Mouse (Mus musculus): ENCODE data around the gene Usp3. TPM values are rescaled to one million over a fixed set of nuclear protein-coding genes. Genes with fewer than 3 reads are reported as not detected.

The Usp3 gene
- total RNA-seq, 1 experiment from 2014 or later, result 81.8 TPM

GRCm38 (mm10) chr9:66575878-66576238, 17.1 kb downstream of the Usp3 start:
- ATAC-seq (replicated peaks; ENCODE audit: low read depth, poor library complexity, severe bottlenecking), result 0 out of 2 replicates have a peak, but pooled peaks have one; percentile 29

GRCm38 (mm10) chr9:66575041-66575877, 17.7 kb downstream of the Usp3 start:
- no peak for ATAC-seq (replicated peaks; ENCODE audit: low read depth, poor library complexity, severe bottlenecking)

- no peak for ATAC-seq (replicated peaks; ENCODE audit: low read depth, poor library complexity, severe bottlenecking)
These were observed 20.8 kb downstream of the Usp3 start for GRCm38 (mm10) chr9:66571986-66572700.

- ATAC-seq (replicated peaks; ENCODE audit: low read depth, poor library complexity, severe bottlenecking), result peak; percentile 40; the same call in 1 of the 2 replicates
These were observed 30.7 kb downstream of the Usp3 start for GRCm38 (mm10) chr9:66562215-66562614.

GRCm38 (mm10) chr9:66561496-66561895, 31.4 kb downstream of the Usp3 start:
- ATAC-seq (replicated peaks; ENCODE audit: low read depth, poor library complexity, severe bottlenecking), result no peak

- no peak for ATAC-seq (replicated peaks; ENCODE audit: low read depth, poor library complexity, severe bottlenecking)
These were observed 32.2 kb downstream of the Usp3 start for GRCm38 (mm10) chr9:66560728-66561127.

- ATAC-seq (replicated peaks; ENCODE audit: low read depth, poor library complexity, severe bottlenecking), result peak; percentile 94
These were observed 32.6 kb downstream of the Usp3 start for GRCm38 (mm10) chr9:66560295-66560694.

- no peak for ATAC-seq (replicated peaks; ENCODE audit: low read depth, poor library complexity, severe bottlenecking)
These were observed 34.0 kb downstream of the Usp3 start for GRCm38 (mm10) chr9:66558971-66559370.

GRCm38 (mm10) chr9:66542785-66543184, 50.2 kb downstream of the Usp3 start:
- ATAC-seq (replicated peaks; ENCODE audit: low read depth, poor library complexity, severe bottlenecking), result peak; percentile 56; the same call in 1 of the 2 replicates

GRCm38 (mm10) chr9:66521595-66521994, 71.3 kb downstream of the Usp3 start:
- ATAC-seq (replicated peaks; ENCODE audit: low read depth, poor library complexity, severe bottlenecking), result no peak

GRCm38 (mm10) chr9:66520299-66520698, 72.6 kb downstream of the Usp3 start:
- ATAC-seq (replicated peaks; ENCODE audit: low read depth, poor library complexity, severe bottlenecking), result no peak

GRCm38 (mm10) chr9:66518901-66519300, 74.0 kb downstream of the Usp3 start:
- no peak for ATAC-seq (replicated peaks; ENCODE audit: low read depth, poor library complexity, severe bottlenecking)

- no peak for ATAC-seq (replicated peaks; ENCODE audit: low read depth, poor library complexity, severe bottlenecking)
These were observed 74.7 kb downstream of the Usp3 start for GRCm38 (mm10) chr9:66518251-66518650.

- no peak for ATAC-seq (replicated peaks; ENCODE audit: low read depth, poor library complexity, severe bottlenecking)
These were observed 75.2 kb downstream of the Usp3 start for GRCm38 (mm10) chr9:66517746-66518145.

- no peak for ATAC-seq (replicated peaks; ENCODE audit: low read depth, poor library complexity, severe bottlenecking)
These were observed 76.5 kb downstream of the Usp3 start for GRCm38 (mm10) chr9:66516296-66516940.

- ATAC-seq (replicated peaks; ENCODE audit: low read depth, poor library complexity, severe bottlenecking), result no peak
These were observed 77.2 kb downstream of the Usp3 start for GRCm38 (mm10) chr9:66515680-66516210.

GRCm38 (mm10) chr9:66515115-66515514, 77.8 kb downstream of the Usp3 start:
- ATAC-seq (replicated peaks; ENCODE audit: low read depth, poor library complexity, severe bottlenecking), result no peak

- no peak for ATAC-seq (replicated peaks; ENCODE audit: low read depth, poor library complexity, severe bottlenecking)
These were observed 78.6 kb downstream of the Usp3 start, which contains the start of gene Fbxl22 for GRCm38 (mm10) chr9:66514256-66514770. Fbxl22 (minus strand) TSS chr9:66514593.

- no peak for ATAC-seq (replicated peaks; ENCODE audit: low read depth, poor library complexity, severe bottlenecking)
These were observed 79.2 kb downstream of the Usp3 start for GRCm38 (mm10) chr9:66513661-66514255.

GRCm38 (mm10) chr9:66513150-66513549, 79.8 kb downstream of the Usp3 start:
- ATAC-seq (replicated peaks; ENCODE audit: low read depth, poor library complexity, severe bottlenecking), result no peak

Data from common myeloid progenitor, adult 5-6 weeks (primary cell).